Mouse (Mus musculus) left cerebral cortex, adult 11 months (tissue): ENCODE data around the gene Cd68.
"Not testable (repeated sequence)": the region's sequence is repeated elsewhere in the genome, so short reads cannot be mapped to it uniquely, and the experiment has no call there.

Experiments
- DNase-seq: peaks from one replicate; pipeline ENCODE4 v3.0.0; 2022; ENCODE audit warnings: low spot score

Gene Cd68

GRCm38 (mm10) chr11:69623006-69623405 is 42.9 kb downstream of the Cd68 start:
- no peak for DNase-seq

GRCm38 (mm10) chr11:69622406-69622805 is 43.5 kb downstream of the Cd68 start:
- no peak for DNase-seq

GRCm38 (mm10) chr11:69621571-69622268 is 44.2 kb downstream of the Cd68 start, which contains the start of gene Sat2:
TSS of gene Sat2 (plus strand) at chr11:69622024.
- DNase-seq, result no peak

- no peak for DNase-seq
Measured at GRCm38 (mm10) chr11:69620394-69621081, 45.4 kb downstream of the Cd68 start.

GRCm38 (mm10) chr11:69617805-69618204 is 48.1 kb downstream of the Cd68 start, which contains the start of gene Shbg:
TSS of gene Shbg (minus strand) at chr11:69617905.
- no peak for DNase-seq

GRCm38 (mm10) chr11:69616781-69617180 is 49.2 kb downstream of the Cd68 start:
- no peak for DNase-seq

- not testable (repeated sequence) for DNase-seq
Measured at GRCm38 (mm10) chr11:69614257-69614588, 51.7 kb downstream of the Cd68 start.
